Mouse (Mus musculus) midbrain, postnatal 0 days (tissue): Measurements from ENCODE around the gene Klhl3. TPM values are rescaled to one million over a fixed set of nuclear protein-coding genes. Genes with fewer than 3 reads are reported as not detected.

Experiments used
- ATAC-seq: fragments of 200-750 bp; cut with Nextera tagmentation; 2 replicates; pipeline ENCODE4 v1.8.0; 2017; ENCODE audit warnings: moderate number of reproducible peaks, mild to moderate bottlenecking, moderate TSS enrichment, moderate library complexity; ENCODE audit not compliant: low FRiP score
- DNase-seq: peaks from one replicate; pipeline ENCODE4 v3.0.0-alpha.2; 2015; ENCODE audit warnings: low spot score
- H3K27ac ChIP-seq: fragments of 300-500 bp; sonication (generic); 2 replicates; pipeline ENCODE4 v1.5.1; 2014; ENCODE audit warnings: low read depth, mild to moderate bottlenecking, low read length, mixed read lengths
- H3K27me3 ChIP-seq: fragments of 300-500 bp; sonication (generic); 2 replicates; pipeline ENCODE4 v1.6.1; 2014; ENCODE audit warnings: low read length, control low read depth, mixed read lengths; ENCODE audit not compliant: insufficient read depth
- H3K36me3 ChIP-seq: fragments of 300-500 bp; sonication (generic); 2 replicates; pipeline ENCODE4 v1.6.1; 2014; ENCODE audit warnings: low read length, control low read depth, mixed read lengths; ENCODE audit not compliant: insufficient read depth
- H3K4me1 ChIP-seq: fragments of 300-500 bp; sonication (generic); 2 replicates; pipeline ENCODE4 v1.6.1; 2014; ENCODE audit warnings: mild to moderate bottlenecking, control low read depth, antibody characterized with exemption, low read length, mixed read lengths; ENCODE audit not compliant: insufficient read depth
- H3K4me2 ChIP-seq: fragments of 300-500 bp; sonication (generic); 2 replicates; pipeline ENCODE4 v1.6.1; 2014; ENCODE audit warnings: low read depth, mild to moderate bottlenecking, low read length, mixed read lengths; ENCODE audit not compliant: poor library complexity, severe bottlenecking
- H3K4me3 ChIP-seq: fragments of 300-500 bp; sonication (generic); 2 replicates; pipeline ENCODE4 v1.5.1; 2014; ENCODE audit warnings: low read depth, mild to moderate bottlenecking, low read length, moderate library complexity
- H3K9ac ChIP-seq: fragments of 300-500 bp; sonication (generic); replicated peaks from 2 replicates; pipeline ENCODE4 v1.6.1; 2014; ENCODE audit warnings: mild to moderate bottlenecking, low read length, moderate library complexity, mixed read lengths; ENCODE audit not compliant: poor library complexity, severe bottlenecking
- H3K9me3 ChIP-seq: fragments of 300-500 bp; sonication (generic); 2 replicates; pipeline ENCODE4 v1.6.1; 2016; ENCODE audit warnings: low read length, control low read depth
- CTCF ChIP-seq: IDR thresholded peaks from 2 replicates; pipeline ENCODE4 v1.5.1; 2016; ENCODE audit warnings: antibody characterized with exemption, mild to moderate bottlenecking
- WGBS: fragments of 180-500 bp; shearing (Covaris S2); extraction: QIAGEN DNeasy Blood & Tissue Kit; methylation state at CpG from one replicate; pipeline ENCODE4 v1.1.7; 2014; 5-methylcytosine and 5-hydroxymethylcytosine counted together
- polyA plus RNA-seq: library from polyadenylated mRNA; unstranded; fragments of >200 nt; fragmentation: Nextera tagmentation; extraction: Ambion mirVana; gene quantifications from 2 replicates; pipeline ENCODE4 v1.2.1, GENCODE M21; 2015
- total RNA-seq: library from RNA; depleted of rRNA; stranded (reverse); fragments of >200 nt; gene quantifications from 2 replicates; pipeline ENCODE4 v1.2.3, GENCODE M21; 2014

Gene Klhl3
- total and polyA plus RNA-seq, 2 experiments from 2014 or later, result 11.2 to 13.4 TPM

GRCm38 (mm10) chr13:58131692-58132091 lies 18.3 kb upstream of the Klhl3 start:
- no peak overlapping the region for H3K27ac ChIP-seq
- ATAC-seq (no peak), DNase-seq (no peak)
- no peak overlapping the region for H3K4me2 ChIP-seq
- no peak for TF ChIP-seq CTCF
- no peaks in the 10 kb centered on the region for H3K4me1 ChIP-seq
- H3K9me3 ChIP-seq, result no peaks in the 10 kb centered on the region
- WGBS, result 63% methylated on average over 3 of the region's 3 CpGs
- H3K9ac ChIP-seq, result no peak overlapping the region
- H3K4me3 ChIP-seq, result no peak overlapping the region
- H3K27me3 ChIP-seq, result no peaks in the 10 kb centered on the region
- no peaks in the 10 kb centered on the region for H3K36me3 ChIP-seq

- Histone ChIP-seq H3K9me3 (no peaks in the 10 kb centered on the region), H3K4me2 (peak overlapping the region; percentile 87), H3K4me1 (0 out of 2 replicates have a peak, but pooled peaks cover 3% of the 10 kb centered on the region), H3K4me3 (peak overlapping the region; percentile 92), H3K36me3 (no peaks in the 10 kb centered on the region), H3K27ac (peak overlapping the region; percentile 100), H3K9ac (peak overlapping the region; percentile 100), H3K27me3 (no peaks in the 10 kb centered on the region)
- ATAC-seq (no peak), DNase-seq (no peak)
- no peak for TF ChIP-seq CTCF
- 22% methylated on average over 4 of the region's 4 CpGs for WGBS
Observed at GRCm38 (mm10) chr13:58129687-58130246, 16.4 kb upstream of the Klhl3 start.

- Histone ChIP-seq H3K4me2 (peak overlapping the region; percentile 87), H3K27me3 (no peaks in the 10 kb centered on the region), H3K36me3 (no peaks in the 10 kb centered on the region), H3K9me3 (no peaks in the 10 kb centered on the region), H3K27ac (peak overlapping the region; percentile 100), H3K9ac (peak overlapping the region; percentile 100), H3K4me3 (peak overlapping the region; percentile 92), H3K4me1 (0 out of 2 replicates have a peak, but pooled peaks cover 3% of the 10 kb centered on the region)
- under 1% methylated on average over 47 of the region's 83 CpGs for WGBS
- TF ChIP-seq CTCF, result no peak; the same call in 1 of the 2 replicates
- peak; percentile 98 for DNase-seq
- peak; percentile 97 for ATAC-seq
Observed at GRCm38 (mm10) chr13:58128768-58129671, 15.6 kb upstream of the Klhl3 start.

- WGBS, result no CpG with 5 or more reads among the region's 62 CpGs
- Histone ChIP-seq H3K9me3 (no peaks in the 10 kb centered on the region), H3K27me3 (no peaks in the 10 kb centered on the region), H3K27ac (peak within 1 kb of the TSS; percentile 100), H3K4me2 (peak within 1 kb of the TSS; percentile 87), H3K9ac (peak within 1 kb of the TSS; percentile 100), H3K4me3 (peak within 1 kb of the TSS; percentile 92), H3K4me1 (0 out of 2 replicates have a peak, but pooled peaks cover 3% of the 10 kb centered on the region), H3K36me3 (no peaks in the 10 kb centered on the region)
- TF ChIP-seq CTCF, result no peak
- peak; percentile 98 for DNase-seq
- ATAC-seq, result peak; percentile 94
Observed at GRCm38 (mm10) chr13:58128396-58128767, 15.0 kb upstream of the Klhl3 start, which contains the start of gene Hnrnpa0. Hnrnpa0 (minus strand) TSS chr13:58128556.

GRCm38 (mm10) chr13:58127766-58128361 lies 14.5 kb upstream of the Klhl3 start:
- ATAC-seq (peak; percentile 41), DNase-seq (peak; percentile 63)
- H3K27ac ChIP-seq, result peak overlapping the region; percentile 100
- no peaks in the 10 kb centered on the region for H3K27me3 ChIP-seq
- no peaks in the 10 kb centered on the region for H3K9me3 ChIP-seq
- peak overlapping the region; percentile 87 for H3K4me2 ChIP-seq
- peak overlapping the region; percentile 92 for H3K4me3 ChIP-seq
- peaks cover 3% of the 10 kb centered on the region; the same call in 1 of the 2 replicates for H3K4me1 ChIP-seq
- peak overlapping the region; percentile 100 for H3K9ac ChIP-seq
- TF ChIP-seq CTCF, result no peak
- no peaks in the 10 kb centered on the region for H3K36me3 ChIP-seq
- under 1% methylated on average over 69 of the region's 81 CpGs for WGBS
